Mouse (Mus musculus): Measurements from ENCODE around the gene Sirt3.

Gene Sirt3

GRCm38 (mm10) chr7:140848591-140848990 is 33.5 kb downstream of the Sirt3 start:
- no peak for DNase-seq (ENCODE audit: low read depth)

GRCm38 (mm10) chr7:140847755-140848580 is 34.1 kb downstream of the Sirt3 start, which contains the start of gene Odf3:
Odf3 (plus strand) TSS chr7:140847805.
- peak; percentile 82 for DNase-seq (ENCODE audit: low read depth)

GRCm38 (mm10) chr7:140846676-140847075 is 35.4 kb downstream of the Sirt3 start:
- no peak for DNase-seq (ENCODE audit: low read depth)

GRCm38 (mm10) chr7:140845683-140846082 is 36.4 kb downstream of the Sirt3 start:
- no peak for DNase-seq (ENCODE audit: low read depth)

- peak; percentile 93 for DNase-seq (ENCODE audit: low read depth)
Measured at GRCm38 (mm10) chr7:140844905-140845665, 37.0 kb downstream of the Sirt3 start, which contains the start of gene Scgb1c1. Scgb1c1 (plus strand) TSS chr7:140845547.

GRCm38 (mm10) chr7:140843806-140844205 is 38.3 kb downstream of the Sirt3 start:
- DNase-seq (ENCODE audit: low read depth) = no peak

- peak; percentile 27 for DNase-seq (ENCODE audit: low read depth)
Measured at GRCm38 (mm10) chr7:140840750-140841735, 41.1 kb downstream of the Sirt3 start.

GRCm38 (mm10) chr7:140839556-140839955 is 42.6 kb downstream of the Sirt3 start:
- no peak for DNase-seq (ENCODE audit: low read depth)

GRCm38 (mm10) chr7:140836243-140837115 is 45.6 kb downstream of the Sirt3 start:
- no peak for DNase-seq (ENCODE audit: low read depth)

GRCm38 (mm10) chr7:140835758-140836087 is 46.4 kb downstream of the Sirt3 start:
- no peak for DNase-seq (ENCODE audit: low read depth)

GRCm38 (mm10) chr7:140834968-140835757 is 46.9 kb downstream of the Sirt3 start, which contains the start of gene Urah:
Urah (plus strand) TSS chr7:140835018.
- no peak for DNase-seq (ENCODE audit: low read depth)

GRCm38 (mm10) chr7:140833341-140833740 is 48.8 kb downstream of the Sirt3 start:
- no peak for DNase-seq (ENCODE audit: low read depth)

- DNase-seq (ENCODE audit: low read depth) = peak; percentile 62
Measured at GRCm38 (mm10) chr7:140831447-140831846, 50.7 kb downstream of the Sirt3 start.

- peak; percentile 40 for DNase-seq (ENCODE audit: low read depth)
Measured at GRCm38 (mm10) chr7:140828171-140828881, 53.8 kb downstream of the Sirt3 start.

GRCm38 (mm10) chr7:140822731-140823130 is 59.4 kb downstream of the Sirt3 start:
- no peak for DNase-seq (ENCODE audit: low read depth)

GRCm38 (mm10) chr7:140821653-140822329 is 60.3 kb downstream of the Sirt3 start, which contains the start of gene Zfp941:
Zfp941 (minus strand) TSS chr7:140822178.
- peak; percentile 49 for DNase-seq (ENCODE audit: low read depth)

- DNase-seq (ENCODE audit: low read depth) = no peak
Measured at GRCm38 (mm10) chr7:140821305-140821652, 60.8 kb downstream of the Sirt3 start.

- DNase-seq (ENCODE audit: low read depth) = no peak
Measured at GRCm38 (mm10) chr7:140820173-140820572, 61.9 kb downstream of the Sirt3 start.

All from NIH3T3 (cell line).